Mouse (Mus musculus) urinary bladder, postnatal 4 days (tissue): ENCODE measurements around the gene Nme7.

Experiments
- DNase-seq, 2 experiments: peaks; one replicate each; pipeline ENCODE4 v3.0.0; 2021 to 2022; ENCODE audit warnings: low spot score in 2 of 2

Gene Nme7

DNA sequence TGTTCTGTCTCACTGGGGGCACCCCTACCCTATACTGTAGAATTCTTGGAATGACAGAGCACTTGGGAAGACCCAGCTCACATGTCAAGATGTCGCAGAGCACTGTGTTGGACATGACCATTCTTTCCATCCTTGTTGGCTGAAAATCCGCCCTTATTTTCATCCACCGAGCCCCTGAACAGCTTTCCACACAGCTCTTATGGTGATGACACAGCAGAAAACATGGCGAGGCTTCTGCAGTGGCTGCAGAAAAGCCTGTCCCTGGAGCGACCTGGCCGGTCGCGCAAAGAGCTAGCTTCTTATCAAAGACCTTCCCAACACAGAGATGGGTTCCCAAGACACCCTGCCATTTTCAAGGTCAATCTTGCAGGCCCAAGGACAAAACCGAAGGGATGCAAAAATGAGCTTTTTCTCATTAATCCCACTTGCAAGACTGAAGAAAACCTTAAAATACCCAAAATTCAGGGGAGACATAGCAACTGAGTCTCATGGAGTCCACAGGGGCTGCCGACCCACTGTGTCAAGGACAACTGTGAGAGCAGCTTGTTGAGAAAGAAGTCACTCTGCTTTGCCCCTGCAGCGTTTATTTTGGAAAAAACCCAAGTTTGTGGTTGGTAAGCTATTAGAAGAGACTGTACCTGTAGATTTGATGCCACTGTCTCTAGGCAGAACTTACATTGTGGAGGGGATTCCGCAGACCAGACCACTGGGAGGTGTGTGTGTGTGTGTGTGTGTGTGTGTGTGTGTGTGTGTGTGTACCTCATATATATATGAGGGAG lies 155.4 kb downstream of the Nme7 start:
- no peak for DNase-seq

DNA sequence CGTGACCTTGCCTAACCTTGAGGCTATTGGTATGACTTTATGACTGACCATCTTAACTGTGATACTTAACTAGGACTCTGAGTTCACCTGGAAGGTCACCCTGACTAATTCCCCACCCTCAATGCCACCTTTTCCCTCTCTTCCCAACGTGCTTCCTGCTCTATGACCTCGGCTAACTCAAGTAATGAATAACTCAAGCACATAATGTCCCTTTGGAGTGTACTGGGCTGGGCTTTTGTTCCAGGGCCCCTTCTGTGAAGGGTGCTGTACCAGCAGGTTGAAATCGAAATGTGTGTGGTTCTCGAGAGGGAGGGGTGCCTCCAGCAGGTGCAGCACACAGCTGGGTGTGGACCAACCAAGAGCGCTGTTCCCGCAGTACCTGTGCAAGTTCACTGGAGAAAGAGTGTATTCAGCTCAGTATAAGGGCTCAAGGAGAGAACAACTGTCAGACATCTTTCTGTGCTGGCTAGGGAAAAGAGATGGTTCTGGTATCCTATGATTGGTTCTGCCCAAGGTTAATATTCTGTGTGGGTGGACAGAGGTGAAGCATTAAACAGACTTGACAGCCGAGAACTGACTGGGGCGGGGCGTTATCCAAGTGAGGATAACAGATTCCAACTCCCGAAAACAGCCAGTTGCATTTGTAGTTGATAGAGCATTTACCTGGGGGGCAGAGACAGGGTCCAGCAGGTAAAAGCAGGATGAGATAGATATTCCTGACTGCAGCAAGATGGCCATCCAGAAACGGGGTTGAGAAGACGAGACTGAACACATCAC lies 157.2 kb downstream of the Nme7 start:
- DNase-seq, result no peak

DNA sequence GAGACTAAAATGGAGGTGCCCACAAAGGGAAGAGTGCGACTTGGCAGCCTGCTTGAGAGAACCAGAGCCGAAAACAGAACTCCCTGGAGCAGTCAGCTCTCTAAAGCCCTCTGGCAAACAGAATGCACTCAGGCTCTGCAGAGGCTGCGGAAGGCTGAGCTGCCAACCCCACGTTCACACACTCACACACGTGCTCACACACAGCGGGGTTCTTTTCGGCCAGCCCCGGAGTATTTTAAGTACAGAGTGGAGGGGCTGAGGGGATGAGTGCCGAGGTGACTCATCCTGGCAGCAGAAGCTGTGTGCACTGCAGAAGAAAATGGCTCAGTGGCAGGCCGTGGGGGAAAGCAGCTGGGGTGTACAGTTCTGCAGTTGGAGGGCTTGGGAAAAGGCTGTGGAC lies 157.8 kb downstream of the Nme7 start:
- DNase-seq, result no peak

DNA sequence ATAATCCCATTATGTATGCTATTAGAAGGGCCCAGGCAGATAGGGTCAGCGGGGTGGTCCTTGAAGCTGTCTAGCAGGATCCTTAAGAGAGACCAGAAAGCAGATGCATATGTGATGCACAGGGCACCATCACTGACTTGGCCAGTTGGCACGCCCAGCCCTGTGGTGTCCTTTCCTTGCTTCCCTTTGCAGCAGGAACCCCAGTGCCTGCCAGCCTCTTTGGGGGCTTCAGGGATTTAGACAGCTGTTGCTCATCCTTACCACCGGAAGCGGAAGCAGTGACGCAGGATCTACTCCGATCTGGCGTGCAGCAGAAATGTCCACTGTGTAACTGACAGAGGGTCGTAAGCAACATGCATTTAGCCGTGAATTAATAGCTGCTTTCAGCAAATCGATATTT lies 163.5 kb downstream of the Nme7 start:
- DNase-seq, result no peak

DNA sequence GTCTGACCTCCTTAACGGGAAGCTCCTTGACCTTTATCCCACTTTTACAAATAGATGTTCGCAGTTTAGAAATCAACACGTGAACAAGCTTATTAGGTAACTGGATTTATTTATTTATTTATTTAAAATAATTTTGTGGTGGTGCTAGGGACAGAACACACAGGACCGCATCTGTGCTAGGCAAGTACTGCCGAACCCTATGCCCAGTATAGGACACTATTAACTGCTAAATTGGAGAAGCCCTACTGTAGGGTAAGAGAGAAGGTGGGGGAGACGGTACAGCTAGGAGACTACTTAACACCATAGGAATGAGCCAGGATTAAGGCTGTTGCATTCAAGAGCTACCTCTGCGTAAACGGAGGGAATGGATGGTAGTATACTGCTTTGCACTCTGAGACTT lies 164.4 kb downstream of the Nme7 start:
- no peak for DNase-seq

DNA sequence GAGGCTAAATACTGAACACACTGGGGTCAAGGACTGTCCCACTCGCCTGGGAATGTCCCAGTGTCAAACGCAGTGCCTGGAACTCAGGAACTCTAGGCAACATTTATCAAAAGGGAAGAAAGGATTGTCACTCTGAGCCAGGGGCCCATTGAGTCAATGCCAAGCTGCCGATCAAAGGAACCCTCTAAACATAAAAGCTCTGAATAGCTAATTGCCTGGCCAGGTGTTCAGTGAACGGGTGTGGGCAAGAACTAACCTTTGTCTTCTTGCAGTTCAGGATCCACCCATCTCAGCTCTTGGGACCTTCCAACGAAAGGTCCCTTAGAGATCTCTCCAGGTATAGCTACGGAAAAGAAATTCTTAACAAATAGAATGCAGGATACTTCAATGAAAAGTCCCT lies 167.1 kb downstream of the Nme7 start:
- DNase-seq, result no peak

DNA sequence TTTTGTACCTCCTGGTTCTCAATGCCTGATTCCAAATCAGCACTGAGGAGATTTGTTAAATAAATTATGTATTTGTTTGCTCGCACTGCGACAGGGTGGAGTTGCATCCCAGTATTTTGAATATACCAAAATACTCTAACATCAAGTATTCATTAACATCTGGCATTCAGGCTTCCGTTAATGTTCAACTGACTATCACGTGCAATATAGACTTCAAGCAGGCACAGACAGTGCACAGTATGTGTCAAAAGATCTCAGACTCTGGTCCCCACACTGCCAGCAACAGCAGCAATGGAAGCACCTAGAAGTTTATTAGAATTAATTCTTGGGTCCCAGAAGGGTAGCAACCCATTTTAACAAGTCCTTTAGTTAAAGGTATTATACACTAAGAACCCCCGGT lies 167.7 kb downstream of the Nme7 start:
- no peak for DNase-seq

DNA sequence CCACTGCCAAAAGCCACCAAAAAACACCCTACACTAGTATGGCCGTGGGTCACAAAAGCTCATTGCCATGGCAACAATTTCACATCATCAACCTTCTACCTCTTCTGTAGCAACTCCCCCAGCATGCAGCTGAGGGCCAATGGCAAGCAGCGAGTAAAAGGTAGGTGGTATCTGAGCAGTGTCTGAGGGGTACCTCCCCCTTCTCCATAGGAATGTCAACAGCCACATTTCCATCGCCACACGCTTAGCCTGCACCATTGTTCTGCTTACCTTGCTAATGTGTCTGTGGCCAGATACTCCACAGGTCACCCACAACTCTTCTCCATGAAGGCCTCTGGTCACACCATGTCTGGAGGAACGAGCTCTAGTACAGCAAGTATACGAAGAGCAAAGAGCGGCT lies 169.5 kb downstream of the Nme7 start:
- DNase-seq, result no peak

DNA sequence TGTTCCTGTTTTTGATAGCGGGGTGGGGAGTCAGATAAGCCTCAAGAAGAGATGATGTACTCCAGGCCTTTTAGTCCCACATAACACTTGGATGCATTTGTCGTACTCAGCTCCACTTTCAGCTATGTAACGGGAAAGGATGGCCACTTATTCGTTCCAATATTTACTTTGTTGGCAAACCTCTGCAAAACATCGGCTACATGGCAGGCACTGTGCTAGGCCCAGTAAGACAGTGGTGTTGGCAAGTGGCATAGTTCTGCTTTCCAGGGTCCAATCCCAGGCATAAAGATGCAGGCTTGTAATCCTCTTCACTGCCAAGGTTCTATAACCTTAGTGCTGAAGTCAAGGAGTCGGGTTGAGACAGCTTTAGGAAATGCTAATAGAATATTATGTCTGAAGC lies 170.4 kb downstream of the Nme7 start:
- no peak for DNase-seq

DNA sequence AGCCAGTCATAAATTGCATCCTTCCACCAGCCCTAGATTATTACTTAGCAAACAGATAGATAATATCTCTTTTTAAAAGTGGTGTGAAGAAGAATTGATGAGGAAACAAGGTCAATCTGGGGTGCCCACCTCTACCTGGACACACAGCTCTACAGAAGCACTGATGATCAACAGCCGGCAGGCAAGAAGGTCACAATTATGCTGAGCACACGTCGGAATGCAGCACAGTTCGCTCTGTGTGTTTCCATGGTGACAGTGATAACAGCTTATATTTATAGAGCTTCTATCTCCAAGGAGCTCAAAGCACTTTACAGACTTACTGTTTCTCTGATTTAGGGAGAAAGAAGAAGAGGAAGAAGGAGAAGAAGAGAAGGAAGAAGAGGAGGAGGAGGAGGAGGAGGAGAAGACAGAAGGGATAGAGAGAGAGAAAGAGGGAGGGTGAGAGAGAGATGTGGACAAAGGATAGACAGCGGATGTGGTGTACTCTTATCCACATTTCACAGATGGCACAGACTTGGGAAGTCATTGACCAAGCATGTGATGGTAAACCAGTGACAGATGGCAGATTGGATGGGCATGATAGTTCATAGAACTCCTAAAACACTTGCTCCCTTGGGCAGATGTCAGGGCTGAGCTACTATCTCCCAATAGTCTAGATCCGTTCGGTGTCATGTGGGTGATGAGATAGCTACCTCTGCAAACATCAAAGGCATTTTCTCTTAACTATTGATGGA lies 171.0 kb downstream of the Nme7 start:
- DNase-seq, result no peak

DNA sequence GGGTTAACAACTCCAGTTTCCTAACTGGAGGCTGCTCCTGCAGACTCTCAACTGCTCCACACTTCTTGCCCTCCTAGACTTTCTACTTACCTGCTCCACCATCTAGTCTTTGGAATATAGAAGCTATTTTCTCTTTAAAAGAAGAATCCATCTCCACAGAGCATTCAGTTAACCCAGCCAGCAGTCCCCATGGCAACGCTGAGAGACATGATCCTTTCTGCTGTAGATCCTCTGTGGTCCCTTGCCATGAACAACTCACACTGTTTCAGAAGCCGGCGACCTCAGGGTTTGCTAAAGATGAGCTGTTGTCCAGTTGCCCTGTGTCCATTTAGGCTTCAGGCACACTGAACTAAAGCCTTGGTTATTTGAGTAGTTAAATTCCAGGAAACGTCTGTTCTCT lies 172.0 kb downstream of the Nme7 start:
- DNase-seq, result no peak

DNA sequence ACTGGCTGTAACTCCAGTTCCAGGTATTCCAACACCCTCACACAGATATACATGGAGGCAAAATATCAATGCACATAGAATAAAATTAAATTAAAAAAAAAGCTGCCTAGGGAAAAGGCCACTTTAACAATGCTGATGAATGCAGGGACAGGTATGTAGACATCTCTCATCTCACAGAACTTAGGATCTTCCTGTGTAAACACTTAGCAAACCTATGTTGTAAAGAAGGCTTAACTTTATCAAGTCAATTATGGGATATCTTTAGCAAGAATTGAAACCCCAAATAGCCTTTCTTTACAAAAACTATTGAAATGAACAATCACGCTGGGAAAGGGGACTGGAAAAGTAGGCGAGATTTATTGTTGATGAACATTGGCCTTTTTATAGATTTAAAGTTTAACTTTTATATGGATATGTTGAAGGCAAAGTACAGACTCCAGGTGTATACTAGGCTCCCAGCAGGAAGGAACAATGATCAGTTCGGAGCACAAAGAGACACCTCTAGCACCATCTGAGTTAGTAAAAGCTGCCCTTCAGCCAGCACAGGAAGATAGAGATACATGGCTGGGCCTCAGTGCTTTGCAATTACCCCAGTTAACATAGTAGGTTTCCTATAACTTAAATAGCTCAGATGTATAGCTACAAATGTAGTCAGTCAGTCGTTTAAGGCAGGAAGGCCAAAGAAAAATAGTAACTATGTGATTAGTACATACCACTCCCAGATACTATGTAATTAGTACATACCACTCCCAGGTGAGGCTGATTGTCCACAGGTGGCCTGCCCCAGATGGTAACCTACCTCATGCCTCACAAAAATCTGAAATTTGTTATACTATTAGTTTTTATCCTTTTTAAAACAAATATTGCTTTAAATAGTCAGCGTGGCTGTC lies 177.1 kb downstream of the Nme7 start:
- DNase-seq, result no peak

DNA sequence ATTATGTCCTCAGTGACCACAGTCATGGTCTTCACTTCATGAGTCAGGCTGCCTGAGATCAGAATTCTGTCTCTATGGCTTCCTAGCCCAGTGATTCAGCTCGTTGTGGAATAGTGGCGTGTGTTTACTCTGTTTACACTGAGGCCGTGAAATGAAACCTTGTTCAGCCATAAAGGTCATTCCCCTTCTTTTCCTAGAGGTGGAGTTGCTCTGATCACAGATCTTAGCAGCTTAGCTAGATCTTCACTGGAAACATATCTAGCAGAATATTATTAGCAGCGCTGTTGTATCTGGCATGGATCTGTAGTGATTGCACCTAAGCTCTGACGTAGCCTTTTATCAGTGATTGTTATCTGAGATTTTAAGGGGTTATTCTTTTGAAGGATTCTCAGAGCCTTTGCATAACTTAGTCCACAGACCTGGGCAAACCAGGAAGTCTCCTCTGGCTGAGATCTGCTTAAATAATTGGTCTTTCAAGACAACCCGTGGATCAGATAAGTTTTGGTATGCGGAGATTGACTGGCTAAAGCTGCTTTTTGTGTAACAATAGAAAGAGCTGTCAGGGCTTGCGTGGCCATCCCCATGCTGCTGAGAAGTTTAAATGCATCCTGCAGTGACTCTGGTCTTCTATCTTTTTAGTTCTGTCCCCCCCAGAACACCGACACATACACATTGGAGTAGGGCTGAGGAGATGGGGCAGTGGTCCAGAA lies 177.9 kb downstream of the Nme7 start:
- DNase-seq, result no peak

DNA sequence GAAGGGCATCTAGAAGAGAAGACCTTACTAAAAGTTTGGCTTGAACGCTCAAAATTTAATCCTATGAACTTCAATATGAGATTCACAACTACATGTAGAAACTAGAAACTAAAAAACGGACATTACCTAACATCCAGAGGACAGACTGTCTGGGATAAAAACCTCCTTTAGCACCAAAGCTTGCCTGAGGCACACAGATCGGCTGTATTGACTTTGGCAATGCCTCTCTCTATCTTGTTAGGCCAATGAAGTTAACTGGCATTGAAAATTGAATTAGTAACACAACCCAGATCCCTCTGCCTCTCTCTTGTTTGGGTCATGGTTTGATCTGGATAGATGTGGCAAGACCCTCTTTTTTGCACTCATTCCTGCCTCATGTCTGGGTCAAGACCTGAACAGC lies 178.9 kb downstream of the Nme7 start:
- no peak for DNase-seq

DNA sequence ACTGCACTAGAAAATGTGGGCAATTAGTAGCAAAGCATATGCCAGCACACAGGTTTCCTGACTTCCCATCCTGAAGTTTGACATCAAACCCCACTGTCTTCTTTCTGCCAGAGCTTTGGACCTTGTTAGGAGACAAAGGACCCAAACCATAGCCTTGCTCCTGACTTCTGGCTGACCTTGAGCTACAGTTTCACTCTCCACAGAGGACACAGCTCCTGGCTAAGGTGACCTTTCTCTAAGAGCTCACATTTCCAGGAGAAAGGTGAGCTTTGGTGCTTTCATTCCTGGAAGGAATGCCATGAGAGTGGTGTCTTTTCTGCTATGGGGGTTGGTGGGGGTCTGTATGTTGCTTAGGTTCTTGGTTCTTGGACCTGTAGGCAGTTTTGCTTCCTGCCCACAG lies 179.8 kb downstream of the Nme7 start:
- DNase-seq, result no peak
